Mouse (Mus musculus) brain, embryonic 14.5 days (tissue): Measurements from ENCODE around the gene Card10. TPM values are rescaled to one million over a fixed set of nuclear protein-coding genes. Genes with fewer than 3 reads are reported as not detected.

ENCODE experiments used
- DNase-seq: peaks from one replicate; pipeline ENCODE4 v3.0.0-alpha.2; 2011; ENCODE audit warnings: low read depth
- CTCF ChIP-seq: fragments of 200-500 bp; IDR thresholded peaks from 2 replicates; pipeline ENCODE4 v1.5.1; 2012; ENCODE audit warnings: inconsistent platforms, mild to moderate bottlenecking, moderate library complexity, borderline replicate concordance; ENCODE audit not compliant: insufficient read depth, insufficient read length; ENCODE audit errors: extremely low read depth
- POLR2A ChIP-seq: fragments of 200-500 bp; IDR thresholded peaks from 2 replicates; pipeline ENCODE4 v1.6.1; 2012; ENCODE audit warnings: mild to moderate bottlenecking, inconsistent platforms, borderline replicate concordance; ENCODE audit not compliant: poor library complexity, insufficient read depth, insufficient read length, severe bottlenecking; ENCODE audit errors: extremely low read depth
- polyA plus RNA-seq: library from polyadenylated mRNA; depleted of rRNA; stranded (reverse); fragments of >200 nt; gene quantifications from 2 replicates; pipeline ENCODE4 v1.2.3, GENCODE M21; 2012

The Card10 gene
- polyA plus RNA-seq, 1 experiment, result 5.5 TPM

- TF ChIP-seq POLR2A (0 out of 2 replicates have a peak, but pooled peaks have one; percentile 2), CTCF (no peak)
- DNase-seq, result peak; percentile 46
These were observed 31.1 kb downstream of the Card10 start for GRCm38 (mm10) chr15:78771531-78772367.

DNA sequence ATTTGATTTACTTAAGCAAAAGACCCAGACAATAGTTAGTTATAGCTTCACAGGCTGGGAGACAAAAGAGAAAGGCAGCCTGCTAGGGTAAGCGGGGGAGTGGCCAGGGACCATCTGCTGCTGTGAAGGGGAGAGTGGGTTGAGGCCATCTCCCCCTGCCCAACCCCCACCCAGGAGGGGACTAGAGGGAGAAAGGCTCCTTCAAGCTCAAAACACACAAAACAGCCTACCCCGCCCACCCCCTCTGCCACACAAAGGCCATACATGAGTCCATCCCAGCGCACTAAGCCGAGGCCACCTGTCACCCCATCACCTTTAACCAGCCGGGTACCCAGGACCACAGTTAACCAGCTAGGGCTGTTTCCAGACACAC is 31.9 kb downstream of the Card10 start:
- peak; percentile 97 for DNase-seq
- no peak for TF ChIP-seq CTCF
- TF ChIP-seq POLR2A, result no peak

- no peak for DNase-seq
- TF ChIP-seq CTCF, result no peak
- TF ChIP-seq POLR2A, result peak; percentile 5; the same call in 1 of the 2 replicates
These were observed 32.4 kb downstream of the Card10 start for GRCm38 (mm10) chr15:78770234-78770982.

DNA sequence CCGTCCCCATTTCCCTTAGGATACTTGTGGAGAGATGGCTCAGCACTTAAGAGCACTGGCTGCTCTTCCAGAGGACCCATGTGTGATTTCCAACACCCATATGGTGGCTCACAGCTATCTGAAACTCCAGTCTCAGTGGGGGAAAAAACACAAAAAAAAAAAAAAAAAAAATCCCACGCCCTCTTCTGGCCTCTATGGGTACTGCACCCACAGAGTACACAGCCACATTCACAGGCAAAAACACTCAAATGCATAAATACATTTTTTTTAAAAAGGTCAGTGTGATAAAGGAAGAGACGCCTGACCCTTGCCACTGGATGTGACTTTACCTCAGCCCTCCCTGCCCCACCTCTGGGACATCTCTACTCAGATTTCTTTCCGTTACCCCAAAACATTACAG is 33.8 kb downstream of the Card10 start:
- TF ChIP-seq POLR2A (no peak), CTCF (peak; percentile 48; the same call in 1 of the 2 replicates)

DNA sequence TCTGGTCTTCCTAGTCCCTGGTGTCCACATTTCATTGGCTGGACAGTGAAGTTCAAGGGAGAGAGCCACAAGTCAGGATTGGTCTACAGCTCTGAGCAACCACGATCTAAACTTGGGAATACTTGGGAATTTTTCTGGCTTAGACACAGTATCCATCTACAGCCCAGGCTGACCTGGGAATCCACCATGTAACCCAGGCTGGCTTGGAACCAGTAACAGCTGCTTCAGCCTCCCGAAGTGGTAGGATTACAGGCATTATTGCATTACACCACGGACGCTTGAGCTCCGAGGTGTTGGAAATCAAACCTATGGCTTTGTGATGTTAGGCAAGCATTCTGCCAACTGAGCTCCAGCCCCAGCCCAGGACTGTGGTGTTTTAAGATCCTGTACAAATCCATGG is 39.1 kb downstream of the Card10 start:
- no peak for TF ChIP-seq POLR2A
- TF ChIP-seq CTCF, result no peak
- no peak for DNase-seq

More for the DNA sequence above, 33.8 kb downstream of the Card10 start:
- DNase-seq, result no peak

- DNase-seq, result peak; percentile 92
These were observed 39.6 kb downstream of the Card10 start for GRCm38 (mm10) chr15:78763210-78763609.

DNA sequence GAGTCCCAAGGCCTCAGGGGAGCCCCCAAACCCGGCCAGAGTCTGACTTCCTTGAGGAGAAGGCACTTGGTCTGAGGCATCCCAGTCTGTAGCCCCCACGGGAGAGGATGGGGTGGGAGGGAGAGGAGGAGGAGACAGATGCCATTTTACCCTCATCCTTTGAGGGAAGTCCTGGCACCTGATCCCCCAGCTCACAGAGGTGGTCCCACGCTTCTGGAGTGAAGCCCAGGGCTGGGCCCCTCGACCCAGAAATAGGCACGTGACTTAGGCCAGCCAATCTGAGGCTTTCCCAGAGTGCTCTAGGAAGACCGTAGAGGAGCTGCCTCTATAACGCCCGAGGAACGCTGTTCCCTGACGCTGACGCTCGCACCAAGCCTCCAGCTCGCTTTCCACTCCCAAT is 41.7 kb downstream of the Card10 start:
- TF ChIP-seq CTCF (no peak), POLR2A (no peak)
- no peak for DNase-seq

More at GRCm38 (mm10) chr15:78763210-78763609, 39.6 kb downstream of the Card10 start:
- no peak for TF ChIP-seq CTCF
- TF ChIP-seq POLR2A, result no peak

DNA sequence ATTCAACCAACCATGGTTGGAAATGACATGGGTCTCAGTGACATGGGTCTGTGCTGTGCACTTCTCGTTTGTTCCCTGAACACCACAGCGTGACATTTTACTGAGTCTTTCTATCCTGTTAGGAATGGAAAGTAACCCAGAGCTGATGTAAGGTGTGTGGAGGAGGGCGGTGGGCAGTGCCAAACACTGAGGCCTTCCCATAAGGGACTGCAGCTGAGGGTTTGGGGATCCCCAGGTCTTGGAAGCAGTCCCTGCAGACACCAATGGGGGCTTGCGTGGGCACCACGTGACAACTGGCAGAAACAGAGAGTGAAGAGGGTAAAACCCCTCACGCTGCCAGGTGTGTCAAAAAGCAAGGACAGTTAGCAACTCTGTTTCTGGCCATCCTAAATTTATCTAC is 44.7 kb downstream of the Card10 start:
- no peak for DNase-seq
- TF ChIP-seq CTCF (no peak), POLR2A (no peak)

DNA sequence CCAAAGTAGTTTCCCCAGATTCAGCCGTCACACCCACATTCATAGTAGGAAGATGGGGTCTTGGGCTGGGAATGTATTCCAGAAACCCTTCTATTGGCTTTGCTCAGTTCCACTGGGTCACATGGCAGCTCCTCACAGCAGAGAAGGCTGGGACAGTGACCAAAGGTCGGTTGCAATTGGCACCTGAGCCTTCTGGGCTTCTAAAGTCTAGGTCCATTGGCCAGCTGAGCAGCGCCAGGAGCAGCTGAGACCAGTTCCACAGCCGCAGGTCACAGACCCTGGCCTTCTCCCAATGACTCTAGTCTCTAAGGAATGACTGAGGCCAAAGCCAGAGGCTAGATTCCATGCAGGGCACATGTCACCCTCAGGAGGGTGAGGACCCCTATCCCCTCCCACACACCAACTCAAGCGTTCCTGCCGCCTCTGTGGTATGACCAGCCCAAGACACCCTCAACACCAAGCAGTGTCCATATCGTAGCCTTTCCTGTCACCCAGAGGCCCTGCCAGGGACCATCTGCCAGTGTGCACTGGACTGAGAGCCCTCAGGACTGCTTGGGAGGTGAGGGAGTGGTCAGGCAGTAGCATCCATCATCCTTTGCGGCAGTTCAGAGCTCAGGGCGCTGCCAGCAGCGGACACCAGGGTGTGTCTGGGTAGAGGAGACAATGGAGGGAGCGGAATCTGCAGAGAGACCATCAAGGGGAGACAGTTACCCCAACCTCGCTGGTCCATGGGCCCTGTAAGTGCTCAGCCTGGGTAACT is 46.7 kb downstream of the Card10 start:
- DNase-seq, result no peak
- TF ChIP-seq CTCF (no peak), POLR2A (no peak)

- no peak for DNase-seq
- TF ChIP-seq CTCF (no peak), POLR2A (no peak)
These were observed 47.6 kb downstream of the Card10 start for GRCm38 (mm10) chr15:78755226-78755625.

GRCm38 (mm10) chr15:78754144-78754543 is 48.7 kb downstream of the Card10 start:
- TF ChIP-seq POLR2A, result no peak
- no peak for TF ChIP-seq CTCF
- DNase-seq, result no peak
